Mouse (Mus musculus) cerebellum, adult 2 months (tissue): ENCODE measurements around the gene D7Ertd443e.

Experiments used
- CTCF ChIP-seq: fragments of 200-500 bp; IDR thresholded peaks from 2 replicates; pipeline ENCODE4 v1.5.1; 2011; ENCODE audit warnings: low read depth, mild to moderate bottlenecking, control low read depth, low read length, moderate library complexity, borderline replicate concordance; ENCODE audit not compliant: insufficient read depth
- POLR2A ChIP-seq: fragments of 200-500 bp; IDR thresholded peaks from 2 replicates; pipeline ENCODE4 v1.6.1; 2011; ENCODE audit warnings: low read length, control low read depth, borderline replicate concordance; ENCODE audit not compliant: insufficient read depth

DNA sequence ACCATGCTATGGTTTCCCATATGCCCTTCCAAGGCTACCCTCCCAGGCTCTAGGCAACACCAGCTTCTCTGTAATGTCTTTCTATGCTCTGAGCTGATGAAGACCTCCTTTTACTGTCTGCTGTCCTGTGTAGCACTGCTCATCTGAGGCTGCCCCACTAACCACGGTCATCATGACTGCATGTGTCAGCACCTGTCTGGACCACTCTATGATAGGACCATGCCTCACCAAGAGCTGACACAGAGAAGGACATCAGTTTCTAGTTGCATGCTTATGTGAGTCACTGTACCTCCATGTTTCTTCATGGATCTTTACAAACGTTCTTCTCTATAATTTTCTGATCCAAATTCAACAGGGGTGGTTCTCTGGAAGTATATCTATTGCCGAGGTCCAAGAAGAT is 154.8 kb downstream of the D7Ertd443e start:
- TF ChIP-seq CTCF = no peak
- TF ChIP-seq POLR2A = no peak
